Mouse (Mus musculus) megakaryocyte, adult 5-6 weeks (primary cell): ENCODE data around the gene Ccdc60. TPM values are rescaled to one million over a fixed set of nuclear protein-coding genes. Genes with fewer than 3 reads are reported as not detected.

Experiments
- ATAC-seq: 2 replicates; pipeline ENCODE4 v1.8.0; 2016; ENCODE audit warnings: mild to moderate bottlenecking, inconsistent platforms; ENCODE audit not compliant: poor library complexity, severe bottlenecking
- total RNA-seq, 2 experiments: library from RNA; stranded (forward) in 1 of 2; stranded (reverse) in 1 of 2; fragments of 153-499, 151-499 nt in 1 of 2; fragments of 221-1000, 200-1000 nt in 1 of 2; gene quantifications; 2 replicates each; pipeline versions ENCODE4 v1.2.3 to v1.2.4; 2015 to 2017

Gene Ccdc60
- not detected in 2 replicates for total RNA-seq (2015)
- not detected in 2 replicates for total RNA-seq (2017)

DNA sequence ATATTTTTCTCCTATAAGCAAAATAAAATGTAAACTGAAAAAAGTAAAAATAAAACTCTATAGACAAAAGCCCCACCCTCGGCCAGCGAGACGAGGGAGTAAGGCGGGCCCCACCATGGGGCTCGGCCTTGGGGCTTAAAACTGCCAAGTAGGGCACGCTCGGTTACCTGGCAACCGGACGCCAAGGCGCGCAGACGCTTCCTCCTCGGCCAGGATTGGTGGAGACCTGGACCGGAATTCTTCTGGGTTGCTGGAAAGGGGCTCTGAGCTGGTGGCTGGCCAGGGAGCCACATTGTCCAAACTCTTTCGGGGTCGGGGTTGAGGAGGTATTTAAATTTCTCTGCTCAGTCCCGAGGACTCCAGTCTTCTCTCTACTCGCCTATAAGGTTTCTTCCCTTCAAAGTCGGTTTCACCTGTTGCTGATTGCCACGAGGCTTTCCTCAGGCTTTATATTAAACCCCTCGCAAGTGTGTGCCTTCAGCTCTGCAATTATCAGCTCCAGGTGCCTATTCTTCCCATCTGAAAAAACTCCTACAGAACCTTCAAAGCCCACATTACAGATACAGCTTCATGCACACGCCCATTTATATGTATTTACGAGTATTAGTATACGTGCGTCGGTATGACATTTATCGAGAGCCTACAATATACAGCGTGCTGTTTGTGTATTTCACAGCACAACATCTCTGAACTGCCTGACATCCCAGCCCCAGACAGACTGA lies at the start of gene Ccdc60:
Gene Ccdc60 (minus strand): TSS at position 137 of the 722 bp plus-strand sequence.
- no peak for ATAC-seq

GRCm38 (mm10) chr5:116336191-116336590 lies 47.4 kb upstream of the Ccdc60 start:
- ATAC-seq = no peak

- ATAC-seq = no peak
Observed at GRCm38 (mm10) chr5:116328911-116329310, 40.1 kb upstream of the Ccdc60 start.

DNA sequence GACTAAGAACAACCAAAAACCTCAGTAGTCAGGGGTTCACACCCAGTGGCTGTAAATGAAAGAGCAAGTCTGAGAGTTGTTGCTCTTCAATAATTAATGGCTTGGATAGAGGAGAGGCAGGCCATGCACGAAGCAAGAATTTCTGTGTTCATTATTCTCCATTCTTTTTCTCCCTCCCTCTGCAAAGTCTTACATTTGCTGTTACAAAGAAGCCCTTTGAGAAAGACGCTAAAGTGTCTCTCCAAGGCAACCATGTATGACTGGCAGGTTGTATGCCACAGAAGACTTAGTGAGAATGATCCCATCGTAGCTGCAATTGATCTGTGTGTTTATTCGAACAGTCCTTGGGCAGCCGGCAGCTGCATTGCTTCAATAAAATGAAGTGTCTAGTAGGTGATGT lies 34.6 kb upstream of the Ccdc60 start:
- ATAC-seq = no peak

GRCm38 (mm10) chr5:116322365-116323027 lies 33.7 kb upstream of the Ccdc60 start:
- no peak for ATAC-seq

- ATAC-seq = no peak
Observed at GRCm38 (mm10) chr5:116313711-116314110, 24.9 kb upstream of the Ccdc60 start.

- no peak for ATAC-seq
Observed at GRCm38 (mm10) chr5:116312111-116312737, 23.4 kb upstream of the Ccdc60 start.

DNA sequence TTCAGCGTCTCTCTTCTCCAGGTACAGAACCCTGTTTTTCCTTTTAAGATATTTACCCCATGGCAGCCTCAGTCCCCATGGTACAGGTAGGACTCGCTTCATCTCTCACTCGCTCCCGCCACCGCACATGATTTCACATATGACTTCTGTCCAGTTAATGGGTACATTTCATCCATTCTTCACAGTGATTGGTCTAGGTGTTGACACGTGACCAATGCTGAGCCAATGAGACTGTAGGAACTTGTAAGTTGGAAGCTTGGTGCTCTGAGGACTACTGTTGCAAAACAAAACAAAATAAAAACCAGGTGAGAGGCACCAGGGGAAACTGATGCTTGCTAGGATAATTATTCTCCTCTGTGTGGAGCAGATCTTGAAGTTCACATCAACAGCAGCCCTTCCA lies 22.9 kb upstream of the Ccdc60 start:
- ATAC-seq = no peak

GRCm38 (mm10) chr5:116309383-116309801 lies 20.6 kb upstream of the Ccdc60 start:
- ATAC-seq = no peak

- ATAC-seq = no peak
Observed at GRCm38 (mm10) chr5:116305557-116305956, 16.8 kb upstream of the Ccdc60 start.

DNA sequence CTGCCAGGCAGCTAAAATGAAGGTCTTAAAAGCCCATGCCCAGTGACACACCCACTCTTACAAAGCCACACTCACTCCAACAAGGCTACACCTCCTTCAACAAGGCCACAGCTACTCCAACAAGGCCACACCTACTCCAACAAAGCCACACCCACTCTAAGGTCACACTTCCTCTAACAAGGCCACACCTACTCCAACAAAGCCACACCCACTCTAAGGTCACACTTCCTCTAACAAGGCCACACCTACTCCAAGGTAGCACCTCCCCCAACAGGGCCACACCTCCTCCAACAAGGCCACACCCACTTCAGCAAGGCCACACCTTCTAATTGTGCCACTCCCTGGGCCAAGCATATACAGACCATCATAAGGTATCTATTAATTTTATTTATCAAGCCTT lies 16.4 kb upstream of the Ccdc60 start:
- peak; percentile 35 for ATAC-seq

- no peak for ATAC-seq
Observed at GRCm38 (mm10) chr5:116300984-116301383, 12.2 kb upstream of the Ccdc60 start.

DNA sequence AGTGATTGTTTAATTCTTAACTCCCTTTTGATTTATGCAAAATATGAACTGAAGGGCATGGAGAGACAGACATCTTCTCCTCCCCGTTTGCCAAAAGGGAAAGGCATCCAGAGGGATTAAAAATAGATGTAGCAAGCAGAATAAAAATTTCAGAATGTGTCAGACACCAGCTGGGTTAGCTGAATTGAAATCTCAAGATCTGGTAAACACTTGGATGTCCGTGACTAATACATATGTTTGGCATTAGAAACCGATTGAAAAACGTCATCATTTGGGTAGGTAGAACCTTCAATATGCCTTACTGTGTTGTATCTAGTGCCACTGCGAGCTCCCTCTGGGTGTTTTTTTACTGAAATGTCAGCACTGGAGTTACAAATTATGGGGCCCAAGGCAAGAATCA lies 4.7 kb upstream of the Ccdc60 start:
- no peak for ATAC-seq

DNA sequence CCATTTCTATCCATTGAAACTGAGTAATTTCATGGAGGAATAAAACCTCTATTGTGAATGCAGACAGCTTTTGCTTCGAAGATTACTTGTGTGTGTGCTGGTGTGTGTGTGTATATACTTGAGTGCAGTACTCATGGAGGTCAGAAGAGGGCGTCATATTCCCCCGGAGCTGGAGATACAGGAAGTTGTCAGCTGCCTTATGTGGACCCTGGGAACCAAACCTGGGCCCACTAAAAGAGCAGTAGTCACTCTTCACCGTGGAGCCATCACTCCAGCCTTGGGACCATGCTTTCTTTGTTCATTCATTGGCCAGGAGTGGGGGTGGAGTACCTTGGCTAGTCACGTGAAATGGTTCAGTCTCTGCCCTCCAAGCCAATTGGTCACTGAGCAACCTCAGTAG lies 1.8 kb upstream of the Ccdc60 start:
- no peak for ATAC-seq

DNA sequence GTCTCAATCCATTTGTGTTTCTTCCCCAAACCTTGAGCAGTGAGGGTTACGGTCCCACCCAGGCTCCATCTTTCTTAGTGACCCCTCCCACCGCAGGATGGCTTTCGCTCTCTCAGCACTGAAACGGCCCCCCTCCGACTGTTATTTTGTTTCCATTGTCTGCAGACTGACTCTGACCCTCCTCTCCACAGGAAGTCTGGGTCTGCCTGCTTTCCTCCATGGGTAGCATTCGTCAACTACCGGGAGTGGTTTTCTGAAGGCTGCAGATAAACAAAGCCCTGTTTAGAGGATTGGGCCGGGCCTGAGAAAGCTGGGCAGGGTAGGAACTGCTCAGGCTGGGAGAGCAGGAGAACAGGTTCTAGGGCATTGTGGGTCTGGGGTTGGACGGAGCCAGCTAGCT lies 1.1 kb upstream of the Ccdc60 start:
- no peak for ATAC-seq

DNA sequence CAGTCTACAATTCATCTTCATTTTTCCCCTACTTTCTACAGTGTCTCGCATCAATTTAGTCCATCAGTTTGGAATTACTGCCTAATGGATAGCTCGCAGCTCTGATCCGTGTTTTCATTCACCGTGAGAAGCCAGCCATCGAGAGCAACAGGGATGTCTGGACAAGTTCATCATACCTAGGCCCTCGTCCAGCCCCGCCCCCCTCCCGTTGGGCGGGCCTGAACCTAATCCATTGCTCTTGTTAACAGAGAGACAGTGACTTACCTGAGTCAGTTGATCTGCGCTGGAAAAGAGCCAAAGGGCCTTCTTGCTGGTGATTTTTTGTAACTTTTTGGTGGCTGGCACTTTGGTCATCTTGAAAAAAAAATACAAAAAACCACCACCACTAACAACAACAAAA lies 602 bp downstream of the Ccdc60 start:
- no peak for ATAC-seq

DNA sequence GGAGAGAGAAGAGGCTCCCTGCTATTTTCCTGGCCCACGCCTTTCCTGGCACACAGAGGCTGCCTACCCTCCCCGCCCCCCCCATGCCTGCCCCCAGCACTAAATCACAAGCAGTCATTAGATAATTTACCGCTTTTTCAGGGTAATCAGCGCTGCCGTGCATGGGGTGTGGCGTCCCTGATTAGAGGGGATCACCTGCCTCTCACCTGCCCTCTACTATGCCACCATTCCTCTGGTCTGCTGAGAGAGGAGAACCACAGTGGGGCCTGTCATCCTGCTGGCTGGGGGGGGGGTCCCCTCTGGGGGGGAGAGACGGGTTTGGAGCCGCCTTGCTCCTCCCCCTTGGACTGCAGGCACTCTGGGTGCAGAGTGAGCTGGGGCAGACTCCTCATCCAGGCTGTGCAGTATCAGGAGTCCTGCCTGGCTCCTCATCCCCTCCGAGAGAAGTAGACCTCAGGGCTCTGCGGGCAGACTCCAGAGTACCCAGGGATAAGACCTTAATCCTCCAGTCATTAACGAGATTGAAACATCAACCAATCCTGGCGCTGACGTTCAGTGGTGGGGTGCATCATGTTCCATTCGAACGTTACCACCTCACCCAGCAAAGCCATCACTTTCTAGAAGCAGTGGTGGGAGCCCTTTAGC lies 3.1 kb downstream of the Ccdc60 start:
- no peak for ATAC-seq

GRCm38 (mm10) chr5:116280518-116280917 lies 8.3 kb downstream of the Ccdc60 start:
- ATAC-seq = no peak

- no peak for ATAC-seq
Observed at GRCm38 (mm10) chr5:116278436-116278918, 10.3 kb downstream of the Ccdc60 start.

DNA sequence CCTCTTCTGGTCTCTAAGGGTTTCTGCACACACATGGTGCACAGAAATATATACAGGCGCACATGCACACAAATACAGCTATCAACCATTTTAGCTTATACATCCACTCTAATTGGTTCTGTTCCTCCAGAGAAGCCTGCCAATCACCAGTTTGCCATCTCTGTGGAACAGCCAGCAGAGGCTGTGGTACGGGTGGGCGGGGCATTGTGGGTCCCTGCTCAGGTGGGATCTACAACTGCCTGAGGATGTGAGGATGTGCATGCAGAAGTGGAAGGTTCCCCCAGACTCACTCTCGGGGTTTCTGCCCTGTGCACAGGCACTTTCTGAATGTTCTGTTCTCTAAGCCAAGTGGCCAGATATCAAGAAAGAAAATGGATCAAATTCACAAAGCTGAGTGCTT lies 10.8 kb downstream of the Ccdc60 start:
- ATAC-seq = no peak

DNA sequence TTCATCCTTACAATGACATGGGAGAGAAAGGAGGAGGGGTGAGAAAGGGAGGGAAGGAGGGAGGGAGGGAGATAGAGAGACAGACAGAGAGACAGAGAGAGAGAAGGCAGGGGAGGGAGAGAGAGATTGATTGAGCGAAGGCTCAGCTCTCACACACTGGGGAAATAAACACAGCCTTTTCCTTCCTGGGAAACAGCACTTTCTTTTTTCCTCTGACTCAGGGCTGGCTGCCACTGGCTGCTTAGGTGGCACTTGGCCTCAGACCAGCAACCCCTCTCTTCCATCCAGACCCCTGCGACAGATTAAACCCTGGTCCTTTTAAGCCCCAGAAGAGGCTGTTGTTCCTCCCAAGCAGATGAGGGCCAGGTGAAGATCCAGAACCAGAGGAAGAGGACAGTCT lies 14.0 kb downstream of the Ccdc60 start:
- ATAC-seq = no peak
